Mouse (Mus musculus) colon, adult 2 months (tissue): ENCODE results near the gene Pip4k2c. TPM values are rescaled to one million over a fixed set of nuclear protein-coding genes. Genes with fewer than 3 reads are reported as not detected.

Experiments used
- polyA plus RNA-seq: library from polyadenylated mRNA; depleted of rRNA; stranded (reverse); fragments of >200 nt; gene quantifications from 2 replicates; pipeline ENCODE4 v1.2.3, GENCODE M21; 2012; rRNA removed

Gene Pip4k2c
- 40.9 and 52.5 TPM in 2 replicates for polyA plus RNA-seq

GRCm38 (mm10) chr10:127211414-127211854, at the start of gene Pip4k2c:
TSS of gene Pip4k2c (minus strand) at chr10:127211585.

GRCm38 (mm10) chr10:127195328-127196129, 15.9 kb downstream of the Pip4k2c start, which contains the start of gene Dtx3:
TSS of gene Dtx3 (minus strand) at chr10:127195728.

DNA sequence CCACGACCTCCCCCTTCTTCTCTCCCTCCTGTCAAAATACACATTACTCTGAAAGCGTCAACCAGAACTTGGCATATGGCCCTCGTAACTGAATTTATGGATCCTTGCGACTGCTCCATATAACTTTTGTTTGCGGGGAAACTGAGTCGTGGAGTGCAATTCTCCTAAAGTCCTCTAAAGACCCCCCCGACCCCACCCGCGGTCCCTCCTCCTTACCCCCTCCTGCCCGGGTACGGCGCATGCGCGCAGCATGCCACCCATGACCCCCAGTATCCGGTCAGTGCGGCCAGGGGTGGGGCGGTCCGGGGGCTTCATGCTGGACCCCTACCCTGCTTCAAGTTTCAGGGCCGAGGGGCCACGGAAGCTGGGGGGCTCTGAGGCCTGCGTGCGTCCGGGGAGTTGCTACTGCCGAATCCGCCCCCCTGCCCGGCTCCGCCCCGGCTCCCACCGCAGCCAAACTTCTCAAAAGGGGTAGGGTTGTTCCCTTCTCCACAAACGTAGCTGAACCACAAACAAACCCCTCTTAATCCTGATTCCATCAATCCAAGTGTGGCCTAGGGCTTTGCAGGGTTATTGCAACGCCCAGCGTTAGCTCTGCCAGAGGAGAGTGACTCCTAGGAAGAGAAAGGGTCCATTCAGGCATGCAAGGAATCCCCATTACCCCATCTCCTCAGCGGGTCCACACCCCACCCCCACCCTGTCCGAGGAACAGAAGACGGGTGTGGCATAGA, 21.6 kb downstream of the Pip4k2c start, which contains the start of gene Arhgef25:
TSS of gene Arhgef25 (minus strand) at position 433 of the 731 bp plus-strand sequence.

DNA sequence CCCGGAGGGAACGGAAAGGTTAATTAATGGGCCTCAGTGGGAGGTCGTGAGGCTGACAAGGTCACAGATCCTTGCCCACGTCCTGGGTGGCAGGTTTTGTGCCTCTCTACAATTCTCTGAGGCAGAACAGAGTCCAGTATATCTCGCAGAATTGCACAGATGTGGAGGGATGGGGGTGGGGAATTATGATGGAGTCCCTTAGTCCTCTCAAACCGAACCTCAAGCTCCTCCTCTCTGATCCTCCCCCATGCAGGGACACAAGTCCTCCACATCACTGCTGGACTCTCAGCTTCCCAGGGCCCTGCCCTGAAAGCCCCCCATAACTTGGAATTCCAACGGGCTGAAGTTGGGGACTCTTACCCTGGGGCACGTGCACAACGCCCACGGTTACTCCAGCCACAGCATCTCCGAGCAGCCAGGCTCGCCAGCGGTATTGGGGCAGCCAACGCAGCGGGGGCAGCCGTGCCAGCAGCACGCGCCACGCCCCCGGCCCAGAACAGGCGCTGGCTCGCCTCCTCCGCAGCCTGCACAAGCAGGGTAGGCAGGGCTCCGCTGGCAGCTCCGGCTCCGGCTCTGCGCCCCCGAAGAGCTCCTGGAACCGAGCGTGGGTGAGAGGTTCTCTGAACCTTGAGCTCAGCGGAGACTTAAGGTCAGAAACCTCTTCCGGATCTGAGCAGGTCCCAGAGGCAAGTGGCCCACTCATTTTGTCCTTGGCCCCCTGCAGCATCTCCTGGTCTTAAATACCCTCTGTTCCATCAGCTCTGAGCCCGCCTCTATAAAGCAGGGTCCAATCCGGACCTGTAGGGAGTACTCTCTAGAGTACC, 31.3 kb downstream of the Pip4k2c start, which contains the start of gene Slc26a10:
TSS of gene Slc26a10 (minus strand) at position 775 of the 824 bp plus-strand sequence.

GRCm38 (mm10) chr10:127164631-127165353, 46.6 kb downstream of the Pip4k2c start, which contains the start of gene B4galnt1:
TSS of gene B4galnt1 (plus strand) at chr10:127165225.

Other genes starting within 250 kb of the Pip4k2c start
- gene Ctdsp2, start 232.9 kb downstream of the Pip4k2c start, polyA plus RNA-seq: 136 and 151 TPM in 2 replicates
- 1.1 and 1.5 TPM in 2 replicates for gene Avil, start 210.9 kb downstream of the Pip4k2c start, polyA plus RNA-seq
- 42.4 and 43.6 TPM in 2 replicates for gene Tsfm, start 180.7 kb downstream of the Pip4k2c start, polyA plus RNA-seq
- gene Mettl1, start 170.2 kb downstream of the Pip4k2c start, polyA plus RNA-seq: 19.1 and 19.7 TPM in 2 replicates
- gene Eef1akmt3, start 170.1 kb downstream of the Pip4k2c start, polyA plus RNA-seq: 1.2 and 1.6 TPM in 2 replicates
- 0.38 and 0.40 TPM in 2 replicates for gene Cyp27b1, start 163.3 kb downstream of the Pip4k2c start, polyA plus RNA-seq
- 8.6 and 8.9 TPM in 2 replicates for gene March9, start 151.4 kb downstream of the Pip4k2c start, polyA plus RNA-seq
- 110 and 125 TPM in 2 replicates for gene Cdk4, start 148.1 kb downstream of the Pip4k2c start, polyA plus RNA-seq
- gene Tspan31, start 141.3 kb downstream of the Pip4k2c start, polyA plus RNA-seq: 42.2 and 78.0 TPM in 2 replicates
- gene Agap2, start 136.3 kb downstream of the Pip4k2c start, polyA plus RNA-seq: 4.7 and 5.9 TPM in 2 replicates
- 79.1 and 84.2 TPM in 2 replicates for gene Os9, start 90.5 kb downstream of the Pip4k2c start, polyA plus RNA-seq
- 131 and 138 TPM in 2 replicates for gene B4galnt1, start 46.4 kb downstream of the Pip4k2c start, polyA plus RNA-seq
- gene Slc26a10, start 30.9 kb downstream of the Pip4k2c start, polyA plus RNA-seq: 1.8 and 5.0 TPM in 2 replicates
- 25.9 and 29.4 TPM in 2 replicates for gene Arhgef25, start 21.5 kb downstream of the Pip4k2c start, polyA plus RNA-seq
- 80.9 and 90.8 TPM in 2 replicates for gene Dtx3, start 15.9 kb downstream of the Pip4k2c start, polyA plus RNA-seq
- gene Kif5a, start 51.8 kb upstream of the Pip4k2c start, polyA plus RNA-seq: 3.4 and 3.9 TPM in 2 replicates
- gene Dctn2, start 54.8 kb upstream of the Pip4k2c start, polyA plus RNA-seq: 177 and 178 TPM in 2 replicates
- 52.1 and 62.9 TPM in 2 replicates for gene Mbd6, start 77.4 kb upstream of the Pip4k2c start, polyA plus RNA-seq
- 40.6 and 45.2 TPM in 2 replicates for gene Mars, start 100.2 kb upstream of the Pip4k2c start, polyA plus RNA-seq
- gene Arhgap9, start 110.4 kb upstream of the Pip4k2c start, polyA plus RNA-seq: 5.8 and 6.3 TPM in 2 replicates
- 16.4 and 20.1 TPM in 2 replicates for gene Gli1, start 130.4 kb upstream of the Pip4k2c start, polyA plus RNA-seq
- gene Inhbe, start 142.8 kb upstream of the Pip4k2c start, polyA plus RNA-seq: not detected in 2 replicates
- 0.06 and 0.07 TPM in 2 replicates for gene Inhbc, start 158.8 kb upstream of the Pip4k2c start, polyA plus RNA-seq
- gene R3hdm2, start 168.7 kb upstream of the Pip4k2c start, polyA plus RNA-seq: 76.8 and 94.8 TPM in 2 replicates